Mouse (Mus musculus) cerebellum, postnatal 14 days (tissue): ENCODE data around the gene Tent2.
"Not testable (repeated sequence)": the region's sequence is repeated elsewhere in the genome, so short reads cannot be mapped to it uniquely, and the experiment has no call there.

Source experiments
- DNase-seq, 2 experiments: peaks; one replicate each; pipeline ENCODE4 v3.0.0; 2021; ENCODE audit warnings: mixed read lengths in 2 of 2

Gene Tent2

GRCm38 (mm10) chr13:93191831-93192645 is at the start of gene Tent2:
TSS of gene Tent2 (minus strand) at chr13:93192385.
- peak; percentile 92 to 95 for DNase-seq

DNA sequence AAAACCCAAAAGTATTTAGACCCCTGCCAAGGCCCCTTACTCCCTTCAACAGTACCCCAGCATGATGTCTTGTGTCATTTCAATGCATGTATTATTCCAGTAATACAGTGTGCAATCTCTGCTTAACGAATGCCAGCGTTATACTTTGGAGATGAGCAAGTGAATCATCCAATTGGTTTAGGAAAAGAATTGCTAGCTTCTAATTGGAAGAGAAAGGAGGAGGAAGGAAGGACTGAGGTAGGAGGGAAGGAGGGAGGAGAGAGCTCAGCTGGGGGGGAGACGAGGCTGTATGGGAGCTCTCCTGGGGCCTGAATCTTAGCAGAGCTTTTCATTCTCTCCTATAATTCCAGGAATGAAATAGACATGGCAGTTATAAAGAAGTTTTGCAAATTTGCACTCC is 49.0 kb upstream of the Tent2 start:
- no peak for DNase-seq

DNA sequence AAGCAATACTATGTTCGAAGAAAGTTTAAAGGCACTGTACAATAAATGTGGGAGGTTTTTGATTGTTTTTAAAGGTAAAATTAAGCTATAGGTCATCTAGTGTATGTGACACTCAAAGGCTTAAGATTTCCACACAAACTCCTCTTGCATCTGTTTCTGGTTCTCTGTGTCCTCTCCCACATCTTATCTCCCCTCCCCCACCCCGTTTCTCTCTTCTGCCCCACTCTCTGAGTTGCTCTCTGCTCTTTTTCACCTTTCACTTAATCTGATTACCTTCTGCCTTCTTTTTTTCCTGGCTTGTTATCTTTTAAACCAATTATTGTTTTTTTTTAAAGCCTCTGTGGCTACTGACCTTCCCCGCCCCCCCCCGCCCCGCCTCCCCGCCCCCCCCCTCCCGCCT is 47.4 kb upstream of the Tent2 start:
- DNase-seq, result no peak

DNA sequence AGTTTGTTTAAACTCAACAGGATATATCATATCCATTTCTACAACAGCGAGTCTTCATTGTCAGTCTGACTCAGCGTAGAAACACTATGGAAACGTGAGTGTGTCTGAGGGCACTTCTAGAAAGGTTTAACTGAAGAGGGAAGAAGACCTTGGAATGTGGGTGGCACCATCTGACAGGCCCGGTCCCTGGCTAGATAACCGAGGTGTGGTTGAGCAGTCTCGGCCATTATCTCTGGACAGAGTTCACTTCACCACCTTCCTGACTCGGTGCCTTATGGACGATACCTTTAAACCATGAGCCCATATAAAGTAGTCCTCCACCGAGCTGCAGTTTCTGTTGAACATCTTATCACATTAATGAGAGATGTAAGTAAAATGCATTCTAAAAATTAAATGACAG is 46.9 kb upstream of the Tent2 start:
- no peak for DNase-seq

DNA sequence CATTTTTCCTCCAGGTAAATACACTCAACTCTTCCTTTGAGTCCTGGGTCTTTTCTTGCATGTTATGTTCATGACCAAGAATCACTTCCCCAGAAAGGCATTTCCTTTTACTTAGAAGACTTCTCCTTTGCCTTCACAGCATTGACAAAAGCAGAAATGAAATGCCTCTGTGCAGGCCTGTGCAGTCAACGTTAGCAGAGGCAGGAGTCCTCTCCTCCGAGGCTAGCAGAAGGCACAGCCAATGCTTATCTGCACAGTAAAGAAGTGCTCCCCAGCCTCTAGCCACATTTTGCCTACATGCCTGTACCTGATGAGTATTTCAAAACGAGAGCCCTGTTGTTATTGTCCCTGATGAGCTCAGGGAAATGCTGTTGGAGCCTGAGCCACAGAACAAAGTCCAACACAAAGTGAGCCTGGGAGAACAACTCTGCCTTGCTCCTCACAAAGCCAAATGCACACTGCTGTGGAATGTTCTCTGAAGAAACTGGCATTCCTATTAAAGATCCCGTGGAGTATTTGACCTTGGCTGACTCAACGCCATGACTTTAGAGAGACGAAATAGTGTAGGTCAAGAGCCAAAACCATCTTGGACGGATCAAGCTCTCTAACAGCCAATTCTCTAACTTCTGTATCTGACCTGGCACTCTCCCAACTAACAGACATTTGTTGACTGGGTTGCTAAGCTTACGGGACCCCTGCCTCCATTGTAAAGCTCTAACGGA is 45.7 kb upstream of the Tent2 start:
- DNase-seq, result no peak

- no peak for DNase-seq
Measured at GRCm38 (mm10) chr13:93234267-93235039, 42.3 kb upstream of the Tent2 start.

GRCm38 (mm10) chr13:93232335-93232734 is 40.1 kb upstream of the Tent2 start:
- DNase-seq, result no peak

GRCm38 (mm10) chr13:93231016-93231415 is 38.8 kb upstream of the Tent2 start:
- no peak for DNase-seq

- DNase-seq, result no peak
Measured at GRCm38 (mm10) chr13:93211741-93212140, 19.6 kb upstream of the Tent2 start.

- DNase-seq, result no peak
Measured at GRCm38 (mm10) chr13:93192646-93193026, 451 bp upstream of the Tent2 start.

GRCm38 (mm10) chr13:93189416-93189815 is 2.8 kb downstream of the Tent2 start:
- DNase-seq, result no peak

- no peak for DNase-seq
Measured at GRCm38 (mm10) chr13:93188738-93189137, 3.4 kb downstream of the Tent2 start.

GRCm38 (mm10) chr13:93187792-93188191 is 4.4 kb downstream of the Tent2 start:
- not testable (repeated sequence) for DNase-seq

DNA sequence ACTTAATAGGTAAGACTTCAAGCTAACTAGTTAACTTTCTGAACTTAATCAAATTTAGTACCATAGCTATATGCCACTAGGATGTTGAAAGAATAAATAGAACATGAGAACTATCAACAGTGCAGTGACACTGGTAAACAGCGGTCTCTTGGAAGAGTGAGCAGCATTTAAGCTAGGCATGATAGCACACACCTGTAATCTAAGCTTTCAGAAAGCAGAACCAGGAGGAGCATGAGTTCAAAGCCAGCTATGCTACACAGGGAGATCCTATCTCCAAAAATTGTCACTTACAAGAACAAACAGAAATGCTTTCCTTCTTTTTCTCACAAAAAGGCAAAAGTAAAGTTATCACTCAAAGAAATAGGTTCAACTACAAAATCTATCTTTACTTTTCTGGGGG is 11.8 kb downstream of the Tent2 start:
- DNase-seq, result no peak

GRCm38 (mm10) chr13:93179522-93179921 is 12.7 kb downstream of the Tent2 start:
- no peak for DNase-seq

- DNase-seq, result no peak
Measured at GRCm38 (mm10) chr13:93177571-93177970, 14.6 kb downstream of the Tent2 start.

DNA sequence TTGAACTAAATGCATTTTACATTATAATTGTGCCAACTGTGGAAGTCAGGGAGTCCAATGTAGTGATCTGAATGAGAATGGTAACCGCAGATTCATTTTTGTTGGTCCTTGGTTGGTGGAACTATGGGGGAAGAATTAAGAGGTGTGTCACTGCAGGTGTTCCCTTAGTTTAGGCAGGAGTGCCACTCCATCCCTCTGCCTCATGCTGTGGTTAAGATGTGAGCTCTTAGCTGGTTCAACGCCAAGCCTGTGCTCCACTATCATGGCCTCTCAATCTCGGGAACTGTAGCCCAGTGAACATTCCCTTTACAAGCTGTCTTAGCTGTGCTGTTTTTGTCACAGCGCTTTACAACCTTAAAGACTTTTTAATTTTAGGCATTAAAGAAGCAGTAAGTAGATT is 28.9 kb downstream of the Tent2 start:
- DNase-seq, result no peak

GRCm38 (mm10) chr13:93162456-93162855 is 29.7 kb downstream of the Tent2 start:
- DNase-seq, result no peak

GRCm38 (mm10) chr13:93158261-93158660 is 33.9 kb downstream of the Tent2 start:
- DNase-seq, result no peak

DNA sequence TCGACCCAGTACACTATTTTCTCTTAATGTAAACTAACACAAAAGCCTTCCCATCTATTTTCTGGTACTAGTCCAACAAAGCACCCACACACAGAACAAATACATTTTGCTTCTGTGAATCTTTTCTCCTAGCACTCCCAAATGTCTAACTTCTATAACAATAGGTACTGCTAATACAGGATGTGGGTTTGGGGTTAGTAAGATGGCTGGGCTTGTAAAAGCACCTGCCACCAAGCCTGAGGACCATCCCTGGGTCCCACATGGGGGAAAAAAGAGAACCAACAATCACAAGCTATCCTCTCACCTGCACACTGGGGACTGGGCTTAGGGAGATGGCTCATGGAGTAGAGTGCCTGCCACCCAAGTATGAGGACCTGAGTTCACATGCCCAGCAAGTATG is 38.9 kb downstream of the Tent2 start:
- DNase-seq, result no peak

GRCm38 (mm10) chr13:93144336-93145167 is 47.6 kb downstream of the Tent2 start, which contains the start of gene Cmya5:
TSS of gene Cmya5 (minus strand) at chr13:93144724.
- DNase-seq, result peak; percentile 94 to 96

GRCm38 (mm10) chr13:93143819-93144283 is 48.3 kb downstream of the Tent2 start:
- DNase-seq, result no peak
